Mouse (Mus musculus) CD8-positive naive resting alpha-beta T cell, adult 2 months (primary cell): ENCODE data around the gene Dyrk4.
A peak's percentile ranks its signal among the peaks of the same experiment; 100 is the strongest.

Source experiments
- DNase-seq, 2 experiments: peaks; one replicate each; pipeline ENCODE4 v3.0.0; 2022; ENCODE audit warnings: low read depth in 2 of 2, low spot score in 2 of 2

Dyrk4 gene

GRCm38 (mm10) chr6:126921111-126921881, at the start of gene Dyrk4:
TSS of gene Dyrk4 (minus strand) at chr6:126921839.
- no peak for DNase-seq

- no peak for DNase-seq
These were observed 44.8 kb upstream of the Dyrk4 start for GRCm38 (mm10) chr6:126966241-126967026.

- no peak for DNase-seq
These were observed 41.8 kb upstream of the Dyrk4 start for GRCm38 (mm10) chr6:126963426-126963825.

GRCm38 (mm10) chr6:126962709-126963108, 41.1 kb upstream of the Dyrk4 start:
- no peak for DNase-seq

GRCm38 (mm10) chr6:126961371-126962018, 39.9 kb upstream of the Dyrk4 start:
- DNase-seq = no peak

- DNase-seq = peak; percentile 53 to 62
These were observed 34.1 kb upstream of the Dyrk4 start for GRCm38 (mm10) chr6:126955734-126956133.

- DNase-seq = no peak
These were observed 26.7 kb upstream of the Dyrk4 start for GRCm38 (mm10) chr6:126948336-126948735.

GRCm38 (mm10) chr6:126940451-126940850, 18.8 kb upstream of the Dyrk4 start:
- DNase-seq = no peak

GRCm38 (mm10) chr6:126939487-126940171, 18.0 kb upstream of the Dyrk4 start, which contains the start of the genes Rad51ap1 and D6Wsu163e:
TSS of gene Rad51ap1 (minus strand) at chr6:126939587.
TSS of gene D6Wsu163e (plus strand) at chr6:126939962.
- peak; percentile 93 to 94 for DNase-seq

GRCm38 (mm10) chr6:126938853-126939486, 17.3 kb upstream of the Dyrk4 start:
- no peak for DNase-seq

- peak in 1 of 2 experiments; percentile 19 for DNase-seq
These were observed 16.4 kb upstream of the Dyrk4 start for GRCm38 (mm10) chr6:126938047-126938446.

- DNase-seq = no peak
These were observed 11.3 kb upstream of the Dyrk4 start for GRCm38 (mm10) chr6:126932896-126933295.

- DNase-seq = no peak
These were observed 6.7 kb downstream of the Dyrk4 start for GRCm38 (mm10) chr6:126914928-126915327.

- no peak for DNase-seq
These were observed 10.9 kb downstream of the Dyrk4 start for GRCm38 (mm10) chr6:126910727-126911126.

GRCm38 (mm10) chr6:126907876-126908275, 13.8 kb downstream of the Dyrk4 start:
- no peak for DNase-seq

- no peak for DNase-seq
These were observed 14.3 kb downstream of the Dyrk4 start for GRCm38 (mm10) chr6:126907378-126907777.

- no peak for DNase-seq
These were observed 44.5 kb downstream of the Dyrk4 start for GRCm38 (mm10) chr6:126877118-126877517.

- no peak for DNase-seq
These were observed 68.8 kb downstream of the Dyrk4 start, which contains the start of gene Akap3 for GRCm38 (mm10) chr6:126852881-126853280. TSS of gene Akap3 (plus strand) at chr6:126853098.

- peak; percentile 89 to 94 for DNase-seq
These were observed 72.6 kb downstream of the Dyrk4 start, which contains the start of gene Ndufa9 for GRCm38 (mm10) chr6:126848712-126849704. TSS of gene Ndufa9 (minus strand) at chr6:126849136.
